Mouse (Mus musculus) C2C12 (cell line): ENCODE data around the gene Ermap.
A peak's percentile ranks its signal among the peaks of the same experiment; 100 is the strongest.

Experiments used
- CEBPB ChIP-seq: IDR thresholded peaks from one replicate; pipeline ENCODE4 v1.6.1; 2011; ENCODE audit warnings: low read depth, mild to moderate bottlenecking, control low read depth, moderate library complexity
- CTCF ChIP-seq: IDR thresholded peaks from one replicate; pipeline ENCODE4 v1.5.1; 2011; ENCODE audit not compliant: control insufficient read depth, insufficient read depth, insufficient read length
- FOSL1 ChIP-seq: IDR thresholded peaks from one replicate; pipeline ENCODE4 v1.8.0; 2011; ENCODE audit warnings: mild to moderate bottlenecking, low read length; ENCODE audit not compliant: poor library complexity, insufficient read depth, severe bottlenecking
- MAX ChIP-seq: IDR thresholded peaks from one replicate; pipeline ENCODE4 v1.6.1; 2011; ENCODE audit warnings: mild to moderate bottlenecking, control low read depth
- MYOD1 ChIP-seq: IDR thresholded peaks from one replicate; pipeline ENCODE4 v1.6.1; 2011; ENCODE audit warnings: low read depth; ENCODE audit not compliant: control insufficient read depth, insufficient read length
- MYOG ChIP-seq: IDR thresholded peaks from one replicate; pipeline ENCODE4 v1.6.1; 2011; ENCODE audit not compliant: control insufficient read depth, insufficient read length; ENCODE audit errors: extremely low read depth
- USF1 ChIP-seq: IDR thresholded peaks from one replicate; pipeline ENCODE4 v1.6.1; 2011; ENCODE audit warnings: low read depth, mild to moderate bottlenecking, control low read depth, moderate library complexity

DNA sequence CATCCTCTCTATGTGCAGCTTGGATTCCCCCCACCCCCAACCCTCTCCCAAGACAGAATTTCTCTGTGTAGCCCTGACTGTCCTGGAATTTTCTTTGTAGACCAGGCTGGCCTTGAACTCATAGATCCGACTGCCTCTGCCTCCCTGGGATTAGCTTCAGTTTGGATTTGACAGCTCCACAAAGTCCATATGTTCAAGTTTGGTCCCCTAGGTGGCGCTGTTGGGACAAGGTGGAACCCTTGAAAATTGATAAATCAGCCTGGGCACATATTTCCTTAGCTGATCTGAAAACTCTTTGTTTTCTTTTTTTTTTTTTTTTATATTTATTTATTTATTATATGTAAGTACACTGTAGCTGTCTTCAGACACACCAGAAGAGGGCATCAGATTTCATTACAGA lies 32.6 kb downstream of the Ermap start:
- TF ChIP-seq CTCF (peak; percentile 11), MAX (no peak), CEBPB (no peak), USF1 (no peak), FOSL1 (no peak), MYOD1 (no peak), MYOG (no peak)
